31 mouse cellular contexts compared by ENCODE assay signal in genomic region chr3:126878233-126878632, GRCm38 (mm10).
"Had no signal": no experiment of that assay in that cellular context is flagged by ENCODE, and none has a peak within 500 bp of the region (broad histone marks: within the 10 kb centered on the region; RNA-seq: fewer than 3 reads in every experiment).

No protein-coding gene starts in this region.

- H3K9ac ChIP-seq: limb, embryonic 12.5 days; limb, embryonic 13.5 days; limb, embryonic 15.5 days; liver, embryonic 12.5 days; liver, embryonic 13.5 days; liver, embryonic 14.5 days; liver, embryonic 15.5 days; liver, postnatal 0 days; lung, embryonic 14.5 days; lung, embryonic 15.5 days; midbrain, embryonic 12.5 days; midbrain, embryonic 13.5 days; midbrain, embryonic 15.5 days; neural tube, embryonic 12.5 days; neural tube, embryonic 13.5 days had no signal

- H3K9me3 ChIP-seq: limb, embryonic 10.5 days; limb, embryonic 12.5 days; limb, embryonic 13.5 days; limb, embryonic 15.5 days; liver, embryonic 12.5 days; liver, embryonic 13.5 days; liver, embryonic 15.5 days; lung, embryonic 15.5 days; megakaryocyte, embryonic 14.5 days; midbrain, embryonic 10.5 days; midbrain, embryonic 12.5 days; midbrain, embryonic 13.5 days; neural tube, embryonic 12.5 days had no signal

- H3K4me2 ChIP-seq: limb, embryonic 12.5 days; limb, embryonic 13.5 days; limb, embryonic 15.5 days; liver, embryonic 11.5 days; liver, embryonic 12.5 days; liver, embryonic 13.5 days; liver, embryonic 15.5 days; lung, embryonic 14.5 days; lung, embryonic 15.5 days; midbrain, embryonic 11.5 days; midbrain, embryonic 12.5 days; midbrain, embryonic 13.5 days; midbrain, embryonic 15.5 days; neural tube, embryonic 12.5 days; neural tube, embryonic 13.5 days had no signal

- H3K27me3 ChIP-seq: limb, embryonic 12.5 days; limb, embryonic 13.5 days; limb, embryonic 15.5 days; liver, embryonic 12.5 days; liver, embryonic 13.5 days; liver, embryonic 15.5 days; lung, embryonic 15.5 days; megakaryocyte, embryonic 14.5 days; midbrain, embryonic 12.5 days; midbrain, embryonic 13.5 days; midbrain, embryonic 15.5 days; neural tube, embryonic 12.5 days; neural tube, embryonic 13.5 days had no signal

- H3K4me1 ChIP-seq: limb, embryonic 10.5 days; limb, embryonic 12.5 days; limb, embryonic 13.5 days; limb, embryonic 15.5 days; liver, embryonic 12.5 days; liver, embryonic 13.5 days; liver, embryonic 15.5 days; lung, embryonic 15.5 days; megakaryocyte, embryonic 14.5 days; midbrain, embryonic 10.5 days; midbrain, embryonic 12.5 days; midbrain, embryonic 13.5 days; midbrain, embryonic 15.5 days; neural tube, embryonic 12.5 days; neural tube, embryonic 13.5 days had no signal

- DNase-seq: left cerebral cortex, postnatal 4 days; liver; liver, embryonic 13.5 days; liver, postnatal 0 days; lung, adult 18-20 months; lung, adult 2 months; lung, embryonic 14.5 days; lung, postnatal 10 days; lung, postnatal 14 days; lung, postnatal 36 days; midbrain, embryonic 14.5 days had no signal

- H3K36me3 ChIP-seq: limb, embryonic 10.5 days; limb, embryonic 12.5 days; limb, embryonic 13.5 days; limb, embryonic 15.5 days; liver, embryonic 12.5 days; liver, embryonic 13.5 days; liver, embryonic 15.5 days; lung, embryonic 15.5 days; midbrain, embryonic 10.5 days; midbrain, embryonic 12.5 days; midbrain, embryonic 13.5 days; midbrain, embryonic 15.5 days; neural tube, embryonic 12.5 days; neural tube, embryonic 13.5 days had no signal

- ATAC-seq: liver, embryonic 12.5 days; liver, postnatal 0 days; midbrain, embryonic 13.5 days; midbrain, embryonic 15.5 days; midbrain, embryonic 16.5 days had no signal

- H3K4me3 ChIP-seq: limb, embryonic 10.5 days; limb, embryonic 12.5 days; limb, embryonic 13.5 days; limb, embryonic 15.5 days; liver, embryonic 12.5 days; liver, embryonic 13.5 days; liver, embryonic 15.5 days; lung, embryonic 15.5 days; megakaryocyte, embryonic 14.5 days; midbrain, embryonic 10.5 days; midbrain, embryonic 12.5 days; midbrain, embryonic 13.5 days; midbrain, embryonic 15.5 days; myocyte; neural tube, embryonic 12.5 days; neural tube, embryonic 13.5 days had no signal

- H3K27ac ChIP-seq: limb, embryonic 10.5 days; limb, embryonic 12.5 days; limb, embryonic 13.5 days; limb, embryonic 15.5 days; liver, embryonic 12.5 days; liver, embryonic 13.5 days; liver, embryonic 14.5 days; liver, embryonic 15.5 days; lung, embryonic 15.5 days; macrophage; midbrain, embryonic 10.5 days; midbrain, embryonic 12.5 days; midbrain, embryonic 13.5 days; midbrain, embryonic 15.5 days; neural tube, embryonic 12.5 days; neural tube, embryonic 13.5 days had no signal
